Mouse (Mus musculus) brain, embryonic 14.5 days (tissue): ENCODE results near the gene Mab21l1.

Source experiments
- CTCF ChIP-seq: fragments of 200-500 bp; IDR thresholded peaks from 2 replicates; pipeline ENCODE4 v1.5.1; 2012; ENCODE audit warnings: inconsistent platforms, mild to moderate bottlenecking, moderate library complexity, borderline replicate concordance; ENCODE audit not compliant: insufficient read depth, insufficient read length; ENCODE audit errors: extremely low read depth
- POLR2A ChIP-seq: fragments of 200-500 bp; IDR thresholded peaks from 2 replicates; pipeline ENCODE4 v1.6.1; 2012; ENCODE audit warnings: mild to moderate bottlenecking, inconsistent platforms, borderline replicate concordance; ENCODE audit not compliant: poor library complexity, insufficient read depth, insufficient read length, severe bottlenecking; ENCODE audit errors: extremely low read depth

- TF ChIP-seq CTCF (no peak), POLR2A (no peak)
These were observed 46.4 kb downstream of the Mab21l1 start for GRCm38 (mm10) chr3:55828481-55829256.
